Mouse (Mus musculus): ENCODE measurements around the gene Trp53bp2. TPM values are rescaled to one million over a fixed set of nuclear protein-coding genes. Genes with fewer than 3 reads are reported as not detected.

The Trp53bp2 gene
- polyA plus RNA-seq, 1 experiment from 2014 or later = 21.1 TPM

DNA sequence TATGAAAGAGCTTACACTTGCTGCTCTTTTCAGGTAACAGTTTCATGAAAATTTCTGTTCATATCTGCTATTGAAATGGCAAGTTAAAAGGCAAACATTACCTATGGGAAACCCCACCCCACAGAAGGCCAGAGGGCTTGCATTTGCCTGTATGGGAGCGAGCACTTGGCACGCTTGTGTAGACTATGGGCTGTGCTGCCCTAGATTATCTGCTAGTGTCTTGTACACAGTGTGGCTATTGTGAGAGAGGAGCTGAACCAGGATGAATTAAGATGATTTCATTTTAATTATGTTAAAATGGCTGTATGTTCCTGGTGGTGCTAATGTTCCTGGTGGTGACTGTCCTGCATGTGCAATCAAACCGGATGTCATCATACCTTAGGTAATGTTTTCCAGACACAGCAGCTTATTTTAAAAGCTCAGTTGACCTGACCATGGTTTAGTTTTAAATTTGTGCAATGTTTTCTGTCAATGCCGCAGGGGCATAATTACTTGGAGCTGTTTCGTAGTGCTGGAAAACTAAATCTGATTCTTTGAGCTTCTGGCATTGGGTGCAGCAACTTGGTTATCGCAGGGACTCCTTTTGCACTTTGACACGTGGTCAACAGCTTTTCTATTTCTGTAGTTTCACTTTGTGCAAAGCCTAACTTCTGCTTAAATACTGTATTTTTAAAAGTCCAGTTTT, 3.8 kb downstream of the Trp53bp2 start:
- H3K4me3 ChIP-seq = no peak overlapping the region
- H3K9me3 ChIP-seq = no peaks in the 10 kb centered on the region
- no peaks in the 10 kb centered on the region for H3K27me3 ChIP-seq
- no peak overlapping the region for H3K4me2 ChIP-seq
- H3K4me1 ChIP-seq (replicated peaks) = peaks cover 56% of the 10 kb centered on the region
- no peak for ATAC-seq (ENCODE audit: low read depth)
- no peak overlapping the region for H3K9ac ChIP-seq
- no peaks in the 10 kb centered on the region for H3K36me3 ChIP-seq
- no peak overlapping the region for H3K27ac ChIP-seq (replicated peaks)
- WGBS = 77% methylated on average over 7 of the region's 7 CpGs

GRCm38 (mm10) chr1:182419481-182419880, 10.5 kb downstream of the Trp53bp2 start:
- Histone ChIP-seq H3K27me3 (no peaks in the 10 kb centered on the region), H3K4me3 (no peak overlapping the region), H3K4me2 (no peak overlapping the region), H3K9me3 (no peaks in the 10 kb centered on the region), H3K4me1 (replicated peaks) (peaks cover 23% of the 10 kb centered on the region), H3K9ac (no peak overlapping the region), H3K36me3 (no peaks in the 10 kb centered on the region), H3K27ac (replicated peaks) (no peak overlapping the region)
- ATAC-seq (ENCODE audit: low read depth) = no peak
- 71% methylated on average over 3 of the region's 3 CpGs for WGBS

GRCm38 (mm10) chr1:182424274-182424673, 15.3 kb downstream of the Trp53bp2 start:
- no peak for ATAC-seq (ENCODE audit: low read depth)
- Histone ChIP-seq H3K27me3 (no peaks in the 10 kb centered on the region), H3K4me3 (no peak overlapping the region), H3K4me1 (replicated peaks) (peaks cover 30% of the 10 kb centered on the region), H3K36me3 (peaks cover 9% of the 10 kb centered on the region; the same call in 1 of the 2 replicates), H3K4me2 (no peak overlapping the region), H3K9me3 (no peaks in the 10 kb centered on the region), H3K9ac (no peak overlapping the region), H3K27ac (replicated peaks) (no peak overlapping the region)
- WGBS = 90% methylated on average over 2 of the region's 2 CpGs

- no peaks in the 10 kb centered on the region for H3K27me3 ChIP-seq
- no peak overlapping the region for H3K4me2 ChIP-seq
- WGBS = 69% methylated on average over 3 of the region's 3 CpGs
- no peak for ATAC-seq (ENCODE audit: low read depth)
- H3K9ac ChIP-seq = no peak overlapping the region
- no peaks in the 10 kb centered on the region for H3K9me3 ChIP-seq
- H3K4me1 ChIP-seq (replicated peaks) = peaks cover 30% of the 10 kb centered on the region
- no peak overlapping the region for H3K27ac ChIP-seq (replicated peaks)
- H3K4me3 ChIP-seq = no peak overlapping the region
- H3K36me3 ChIP-seq = peaks cover 16% of the 10 kb centered on the region; the same call in 1 of the 2 replicates
Measured at GRCm38 (mm10) chr1:182425176-182425575, 16.2 kb downstream of the Trp53bp2 start.

DNA sequence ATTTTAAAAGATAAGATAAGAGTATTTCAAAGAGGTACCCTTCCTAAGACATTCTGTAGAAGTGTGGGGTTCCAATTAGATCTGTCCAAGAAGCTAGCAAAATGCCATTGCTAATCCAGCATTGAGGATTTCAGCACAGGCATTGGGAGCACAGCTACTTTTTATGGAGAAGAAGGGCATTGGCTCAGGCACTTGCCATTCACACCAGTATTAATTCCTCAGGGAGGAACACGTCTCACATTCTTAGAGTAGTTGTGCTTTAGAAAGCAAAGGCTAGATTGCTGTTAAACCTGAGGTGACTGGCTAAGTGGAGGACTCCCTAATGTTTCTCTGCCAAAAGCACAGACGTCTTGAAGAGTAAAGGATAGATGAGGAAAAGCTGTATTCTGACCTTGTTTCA, 17.5 kb downstream of the Trp53bp2 start:
- Histone ChIP-seq H3K27ac (replicated peaks) (no peak overlapping the region), H3K4me3 (no peak overlapping the region), H3K4me2 (no peak overlapping the region), H3K27me3 (no peaks in the 10 kb centered on the region), H3K9me3 (no peaks in the 10 kb centered on the region), H3K36me3 (peaks cover 25% of the 10 kb centered on the region), H3K9ac (no peak overlapping the region), H3K4me1 (replicated peaks) (peaks cover 20% of the 10 kb centered on the region)
- 45% methylated on average over 2 of the region's 2 CpGs for WGBS
- no peak for ATAC-seq (ENCODE audit: low read depth)

- no peaks in the 10 kb centered on the region for H3K9me3 ChIP-seq
- peaks cover 18% of the 10 kb centered on the region for H3K4me1 ChIP-seq (replicated peaks)
- no peak overlapping the region for H3K9ac ChIP-seq
- H3K4me3 ChIP-seq = no peak overlapping the region
- WGBS = 76% methylated on average over 1 of the region's 1 CpGs
- H3K27me3 ChIP-seq = no peaks in the 10 kb centered on the region
- no peak overlapping the region for H3K27ac ChIP-seq (replicated peaks)
- H3K36me3 ChIP-seq = peaks cover 35% of the 10 kb centered on the region
- no peak for ATAC-seq (ENCODE audit: low read depth)
- H3K4me2 ChIP-seq = no peak overlapping the region
Measured at GRCm38 (mm10) chr1:182427426-182427825, 18.5 kb downstream of the Trp53bp2 start.

DNA sequence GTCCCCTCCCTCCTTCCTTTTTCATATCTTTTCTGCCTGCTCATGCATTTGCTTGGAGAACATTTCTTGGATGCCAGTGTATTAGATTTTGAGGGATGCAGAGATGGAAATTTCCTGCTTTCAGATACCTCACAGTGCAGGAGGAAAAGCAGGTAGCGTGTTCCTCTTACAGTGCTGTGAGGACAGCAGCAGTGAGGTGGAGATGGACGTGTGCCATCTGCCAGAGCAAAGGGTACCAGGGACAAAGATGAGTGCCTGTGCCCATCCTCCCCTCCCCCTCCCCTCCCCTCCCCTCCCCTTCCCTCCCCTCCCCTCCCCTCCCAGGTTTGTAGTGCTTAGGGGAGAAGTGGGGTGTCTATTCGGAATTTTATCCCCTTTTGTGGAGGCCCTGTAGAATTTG, 20.9 kb downstream of the Trp53bp2 start:
- Histone ChIP-seq H3K4me3 (no peak overlapping the region), H3K4me2 (no peak overlapping the region), H3K36me3 (peaks cover 48% of the 10 kb centered on the region), H3K4me1 (replicated peaks) (peaks cover 18% of the 10 kb centered on the region), H3K9ac (no peak overlapping the region), H3K27ac (replicated peaks) (no peak overlapping the region), H3K9me3 (no peaks in the 10 kb centered on the region), H3K27me3 (no peaks in the 10 kb centered on the region)
- 85% methylated on average over 3 of the region's 3 CpGs for WGBS
- ATAC-seq (ENCODE audit: low read depth) = no peak

GRCm38 (mm10) chr1:182430676-182431075, 21.7 kb downstream of the Trp53bp2 start:
- no peaks in the 10 kb centered on the region for H3K9me3 ChIP-seq
- peaks cover 53% of the 10 kb centered on the region for H3K36me3 ChIP-seq
- no peak overlapping the region for H3K27ac ChIP-seq (replicated peaks)
- no peak overlapping the region for H3K9ac ChIP-seq
- WGBS = 98% methylated on average over 2 of the region's 2 CpGs
- peaks cover 10% of the 10 kb centered on the region for H3K4me1 ChIP-seq (replicated peaks)
- H3K27me3 ChIP-seq = no peaks in the 10 kb centered on the region
- no peak overlapping the region for H3K4me3 ChIP-seq
- ATAC-seq (ENCODE audit: low read depth) = no peak
- H3K4me2 ChIP-seq = no peak overlapping the region

- peaks cover 60% of the 10 kb centered on the region for H3K36me3 ChIP-seq
- no peaks in the 10 kb centered on the region for H3K27me3 ChIP-seq
- no peak overlapping the region for H3K27ac ChIP-seq (replicated peaks)
- H3K9ac ChIP-seq = no peak overlapping the region
- H3K9me3 ChIP-seq = no peaks in the 10 kb centered on the region
- WGBS = 98% methylated on average over 3 of the region's 3 CpGs
- no peak overlapping the region for H3K4me2 ChIP-seq
- H3K4me3 ChIP-seq = no peak overlapping the region
- no peak for ATAC-seq (ENCODE audit: low read depth)
- H3K4me1 ChIP-seq (replicated peaks) = no peaks in the 10 kb centered on the region; the same call in 1 of the 2 replicates
Measured at GRCm38 (mm10) chr1:182432059-182432458, 23.1 kb downstream of the Trp53bp2 start.

DNA sequence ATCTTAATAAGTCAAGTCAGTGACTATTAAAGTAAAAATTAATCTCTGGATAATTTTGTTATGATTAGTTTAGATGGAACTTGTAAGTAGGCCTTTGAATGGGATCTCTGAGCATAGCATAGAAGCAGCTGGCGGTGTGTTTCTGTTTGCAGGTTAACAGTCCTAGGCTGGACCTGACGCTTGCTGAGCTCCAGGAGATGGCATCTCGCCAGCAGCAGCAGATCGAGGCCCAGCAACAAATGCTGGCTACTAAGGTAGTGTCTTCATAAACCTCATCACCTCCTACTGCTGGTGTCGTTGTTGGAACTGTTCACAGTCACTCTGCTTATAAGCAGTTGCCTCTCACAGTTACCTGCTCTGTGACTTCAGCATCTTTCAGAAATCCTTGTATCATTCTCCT, 27.8 kb downstream of the Trp53bp2 start:
- Histone ChIP-seq H3K4me2 (no peak overlapping the region), H3K4me3 (no peak overlapping the region), H3K27me3 (no peaks in the 10 kb centered on the region), H3K27ac (replicated peaks) (no peak overlapping the region), H3K36me3 (peaks cover 66% of the 10 kb centered on the region), H3K9ac (no peak overlapping the region), H3K4me1 (replicated peaks) (no peaks in the 10 kb centered on the region), H3K9me3 (no peaks in the 10 kb centered on the region)
- ATAC-seq (ENCODE audit: low read depth) = no peak
- WGBS = 80% methylated on average over 5 of the region's 5 CpGs

GRCm38 (mm10) chr1:182439546-182440222, 30.7 kb downstream of the Trp53bp2 start:
- peaks cover 74% of the 10 kb centered on the region for H3K36me3 ChIP-seq
- ATAC-seq (ENCODE audit: low read depth) = no peak
- 79% methylated on average over 5 of the region's 5 CpGs for WGBS
- no peaks in the 10 kb centered on the region for H3K9me3 ChIP-seq
- H3K9ac ChIP-seq = no peak overlapping the region
- H3K27me3 ChIP-seq = no peaks in the 10 kb centered on the region
- no peak overlapping the region for H3K4me2 ChIP-seq
- H3K27ac ChIP-seq (replicated peaks) = no peak overlapping the region
- no peaks in the 10 kb centered on the region for H3K4me1 ChIP-seq (replicated peaks)
- no peak overlapping the region for H3K4me3 ChIP-seq

GRCm38 (mm10) chr1:182441791-182442473, 33.0 kb downstream of the Trp53bp2 start:
- Histone ChIP-seq H3K27me3 (no peaks in the 10 kb centered on the region), H3K4me1 (replicated peaks) (no peaks in the 10 kb centered on the region), H3K4me2 (no peak overlapping the region), H3K27ac (replicated peaks) (no peak overlapping the region), H3K9ac (no peak overlapping the region), H3K4me3 (no peak overlapping the region), H3K9me3 (no peaks in the 10 kb centered on the region), H3K36me3 (peaks cover 83% of the 10 kb centered on the region)
- ATAC-seq (ENCODE audit: low read depth) = no peak
- 86% methylated on average over 18 of the region's 18 CpGs for WGBS
